Mouse (Mus musculus) cerebellum, adult 2 months (tissue): ENCODE measurements around the gene Alox5ap.

Source experiments
- CTCF ChIP-seq: fragments of 200-500 bp; IDR thresholded peaks from 2 replicates; pipeline ENCODE4 v1.5.1; 2011; ENCODE audit warnings: low read depth, mild to moderate bottlenecking, control low read depth, low read length, moderate library complexity, borderline replicate concordance; ENCODE audit not compliant: insufficient read depth
- POLR2A ChIP-seq: fragments of 200-500 bp; IDR thresholded peaks from 2 replicates; pipeline ENCODE4 v1.6.1; 2011; ENCODE audit warnings: low read length, control low read depth, borderline replicate concordance; ENCODE audit not compliant: insufficient read depth

DNA sequence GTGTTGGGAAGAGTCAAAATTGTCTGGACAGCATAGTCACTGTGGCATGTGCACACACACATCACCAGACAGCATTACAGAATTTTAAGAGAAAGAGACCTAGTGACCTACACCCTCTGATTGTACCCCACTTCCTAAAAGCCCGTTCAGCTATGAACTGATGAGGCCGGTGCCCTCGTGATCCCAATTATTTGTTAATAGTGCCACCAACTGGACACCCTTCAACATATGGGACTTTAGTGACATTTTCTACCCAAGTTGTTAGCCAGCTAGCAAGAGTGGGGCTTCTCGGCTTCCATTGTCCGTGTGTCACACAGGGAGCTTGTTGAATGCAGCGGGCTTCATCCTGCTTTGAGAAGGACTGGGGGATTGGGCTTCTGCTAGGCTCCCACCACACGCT is 21.5 kb downstream of the Alox5ap start:
- no peak for TF ChIP-seq CTCF
- TF ChIP-seq POLR2A: no peak
